Mouse (Mus musculus) heart, adult 2 months (tissue): ENCODE results near the gene Kdm5b. TPM values are rescaled to one million over a fixed set of nuclear protein-coding genes. Genes with fewer than 3 reads are reported as not detected.

ENCODE experiments used
- DNase-seq, 2 experiments: peaks; one replicate each; pipeline ENCODE4 v3.0.0; 2021
- H3K27ac ChIP-seq: fragments of 200-600 bp; 2 replicates; pipeline ENCODE4 v1.8.1; 2022
- H3K27me3 ChIP-seq: fragments of 200-500 bp; 2 replicates; pipeline ENCODE4 v1.6.1; 2012; ENCODE audit warnings: mild to moderate bottlenecking, low read length, inconsistent platforms, mixed read lengths; ENCODE audit not compliant: control insufficient read depth, insufficient read depth
- H3K36me3 ChIP-seq: fragments of 200-500 bp; 2 replicates; pipeline ENCODE4 v1.6.1; 2012; ENCODE audit warnings: low read length, inconsistent platforms; ENCODE audit not compliant: control insufficient read depth, insufficient read depth
- H3K4me1 ChIP-seq: fragments of 200-500 bp; 2 replicates; pipeline ENCODE4 v1.6.1; 2011; ENCODE audit warnings: low read length; ENCODE audit not compliant: control insufficient read depth, insufficient read depth
- H3K4me3 ChIP-seq: fragments of 200-600 bp; 2 replicates; pipeline ENCODE4 v1.8.1; 2022
- H3K79me2 ChIP-seq: fragments of 200-500 bp; replicated peaks from 2 replicates; pipeline ENCODE4 v1.6.1; 2012; ENCODE audit warnings: mild to moderate bottlenecking, inconsistent platforms, low read length, moderate library complexity, mixed read lengths; ENCODE audit not compliant: control insufficient read depth, insufficient read depth
- H3K9ac ChIP-seq: fragments of 200-500 bp; 2 replicates; pipeline ENCODE4 v1.6.1; 2012; ENCODE audit warnings: low read depth, mild to moderate bottlenecking, control low read depth, inconsistent platforms, low read length, mixed read lengths
- CTCF ChIP-seq: fragments of 200-600 bp; IDR thresholded peaks from 2 replicates; pipeline ENCODE4 v1.8.1; 2022; ENCODE audit warnings: antibody characterized with exemption, mild to moderate bottlenecking, moderate library complexity
- EP300 ChIP-seq: fragments of 200-500 bp; IDR thresholded peaks from 2 replicates; pipeline ENCODE4 v1.6.1; 2011; ENCODE audit warnings: low read depth, low read length, control low read depth; ENCODE audit not compliant: insufficient read depth
- POLR2A ChIP-seq: fragments of 200-500 bp; IDR thresholded peaks from 2 replicates; pipeline ENCODE4 v1.6.1; 2011; ENCODE audit warnings: mild to moderate bottlenecking, low read depth, low read length, control low read depth; ENCODE audit not compliant: insufficient read depth
- WGBS: fragments of 180-500 bp; shearing (Covaris S2); methylation state at CpG from one replicate; pipeline ENCODE4 v1.1.7; 2018; 5-methylcytosine and 5-hydroxymethylcytosine counted together
- intact Hi-C: fragments of 180-260 bp; cut with DNase I; formaldehyde crosslinking; loops from one replicate; pipeline ENCODE4 v1.15.1; 2025
- polyA plus RNA-seq: library from polyadenylated mRNA; depleted of rRNA; stranded (reverse); fragments of >200 nt; gene quantifications from 2 replicates; pipeline ENCODE4 v1.2.3, GENCODE M21; 2012
- total RNA-seq, 2 experiments: library from RNA; stranded (reverse); gene quantifications; 2 replicates each; pipeline ENCODE4 v1.2.3; 2021

Kdm5b gene
- total and polyA plus RNA-seq, 3 experiments: 3.3 to 13.2 (median 11.6) TPM

GRCm38 (mm10) chr1:134560396-134560795 is 425 bp downstream of the Kdm5b start:
- Histone ChIP-seq H3K27me3 (no peaks in the 10 kb centered on the region), H3K4me3 (peak overlapping the region; percentile 91), H3K27ac (peak overlapping the region; percentile 91), H3K4me1 (peaks cover 3% of the 10 kb centered on the region), H3K9ac (peak overlapping the region; percentile 94), H3K36me3 (0 out of 2 replicates have a peak, but pooled peaks cover 4% of the 10 kb centered on the region), H3K79me2 (peaks cover 13% of the 10 kb centered on the region)
- under 1% methylated on average over 40 of the region's 50 CpGs for WGBS
- TF ChIP-seq EP300 (no peak), CTCF (no peak), POLR2A (no peak)
- DNase-seq: no peak
- intact Hi-C loops: no loop called here

- Histone ChIP-seq H3K9ac (peak overlapping the region; percentile 94), H3K79me2 (peaks cover 13% of the 10 kb centered on the region), H3K27ac (peak overlapping the region; percentile 91), H3K4me3 (peak overlapping the region; percentile 91), H3K4me1 (peaks cover 3% of the 10 kb centered on the region), H3K27me3 (no peaks in the 10 kb centered on the region), H3K36me3 (0 out of 2 replicates have a peak, but pooled peaks cover 4% of the 10 kb centered on the region)
- intact Hi-C loops: no loop called here
- under 1% methylated on average over 60 of the region's 76 CpGs for WGBS
- no peak for TF ChIP-seq EP300
- no peak for TF ChIP-seq CTCF
- TF ChIP-seq POLR2A: no peak
- peak; percentile 41 to 59 for DNase-seq
Measured at GRCm38 (mm10) chr1:134560801-134561769, 1.1 kb downstream of the Kdm5b start.

GRCm38 (mm10) chr1:134561770-134562143 is 1.8 kb downstream of the Kdm5b start:
- no peak overlapping the region for H3K27ac ChIP-seq
- WGBS: 36% methylated on average over 7 of the region's 7 CpGs
- peaks cover 3% of the 10 kb centered on the region for H3K4me1 ChIP-seq

GRCm38 (mm10) chr1:134562457-134562856 is 2.5 kb downstream of the Kdm5b start:
- no peak for TF ChIP-seq POLR2A
- no peak for TF ChIP-seq EP300
- no peak for TF ChIP-seq CTCF
- no peak overlapping the region for H3K9ac ChIP-seq
- 0 out of 2 replicates have a peak, but pooled peaks cover 4% of the 10 kb centered on the region for H3K36me3 ChIP-seq
- no peak overlapping the region for H3K4me3 ChIP-seq
- peaks cover 13% of the 10 kb centered on the region for H3K79me2 ChIP-seq
- DNase-seq: no peak
- no peak overlapping the region for H3K27ac ChIP-seq
- intact Hi-C loops: no loop called here
- H3K4me1 ChIP-seq: no peaks in the 10 kb centered on the region; the same call in 1 of the 2 replicates
- no peaks in the 10 kb centered on the region for H3K27me3 ChIP-seq

More at GRCm38 (mm10) chr1:134561770-134562143, 1.8 kb downstream of the Kdm5b start:
- DNase-seq: no peak
- H3K36me3 ChIP-seq: 0 out of 2 replicates have a peak, but pooled peaks cover 4% of the 10 kb centered on the region
- H3K79me2 ChIP-seq: peaks cover 13% of the 10 kb centered on the region
- TF ChIP-seq CTCF (no peak), POLR2A (no peak), EP300 (no peak)
- intact Hi-C loops: no loop called here
- H3K9ac ChIP-seq: no peak overlapping the region
- peak overlapping the region; percentile 91; the same call in 1 of the 2 replicates for H3K4me3 ChIP-seq
- no peaks in the 10 kb centered on the region for H3K27me3 ChIP-seq

GRCm38 (mm10) chr1:134563726-134564125 is 3.8 kb downstream of the Kdm5b start:
- no peak overlapping the region for H3K4me3 ChIP-seq
- 95% methylated on average over 3 of the region's 3 CpGs for WGBS
- H3K36me3 ChIP-seq: 0 out of 2 replicates have a peak, but pooled peaks cover 4% of the 10 kb centered on the region
- no peak for TF ChIP-seq EP300
- TF ChIP-seq CTCF: no peak
- no peak for TF ChIP-seq POLR2A
- H3K27me3 ChIP-seq: no peaks in the 10 kb centered on the region
- H3K79me2 ChIP-seq: peaks cover 17% of the 10 kb centered on the region
- H3K27ac ChIP-seq: no peak overlapping the region
- intact Hi-C loops: no loop called here
- H3K4me1 ChIP-seq: no peaks in the 10 kb centered on the region; the same call in 1 of the 2 replicates
- H3K9ac ChIP-seq: no peak overlapping the region
- no peak for DNase-seq

GRCm38 (mm10) chr1:134567511-134567910 is 7.5 kb downstream of the Kdm5b start:
- TF ChIP-seq POLR2A: no peak
- TF ChIP-seq EP300: no peak
- no peak for TF ChIP-seq CTCF
- H3K27me3 ChIP-seq: no peaks in the 10 kb centered on the region
- intact Hi-C loops: no loop called here
- H3K4me3 ChIP-seq: no peak overlapping the region
- WGBS: 72% methylated on average over 1 of the region's 1 CpGs
- H3K27ac ChIP-seq: no peak overlapping the region
- no peak for DNase-seq
- peaks cover 2% of the 10 kb centered on the region; the same call in 1 of the 2 replicates for H3K36me3 ChIP-seq
- H3K9ac ChIP-seq: no peak overlapping the region
- H3K4me1 ChIP-seq: peaks cover 4% of the 10 kb centered on the region
- H3K79me2 ChIP-seq: peaks cover 7% of the 10 kb centered on the region
